Comparison of ENCODE assay signal across 9 mouse cellular contexts in genomic region chr11:67518985-67519384, GRCm38 (mm10).
DNase-seq lines count a peak whose midpoint lies in the region; ATAC-seq lines count a peak whose summit lies in the region.
"Had no signal": no experiment of that assay in that cellular context is flagged by ENCODE, and none has a peak within 500 bp of the region (broad histone marks: within the 10 kb centered on the region; RNA-seq: fewer than 3 reads in every experiment).

No protein-coding gene starts in this region.

- H3K9me3 ChIP-seq in limb, embryonic 15.5 days, result no peaks in the 10 kb centered on the region
- H3K9me3 ChIP-seq in limb, embryonic 10.5 days (replicated peaks), result no peaks in the 10 kb centered on the region

- H3K9ac ChIP-seq in limb, embryonic 15.5 days, result no peak overlapping the region

- H3K27me3 ChIP-seq in limb, embryonic 15.5 days, result no peaks in the 10 kb centered on the region
- H3K27me3 ChIP-seq in limb, embryonic 10.5 days (ENCODE audit: low read depth, poor library complexity, severe bottlenecking), result no peaks in the 10 kb centered on the region

- H3K4me1 ChIP-seq in limb, embryonic 15.5 days, result peaks cover 20% of the 10 kb centered on the region
- peaks cover 16% of the 10 kb centered on the region for H3K4me1 ChIP-seq in limb, embryonic 10.5 days

- H3K4me2 ChIP-seq in limb, embryonic 15.5 days, result no peak overlapping the region

- no peak for DNase-seq in limb, embryonic 10.5 days (ENCODE audit: low spot score)
- peak; percentile 48 to 64 for DNase-seq in cerebellum, postnatal 4 days (ENCODE audit: low spot score in 2 of 2)
- DNase-seq in left cerebral cortex, adult 18-20 months (ENCODE audit: low spot score in 2 of 2), result peak; percentile 39 to 40
- DNase-seq in telencephalon, adult 2 months (ENCODE audit: low read depth, low spot score), result peak; percentile 68
- no peak for DNase-seq in lung, adult 18-20 months
- no peak for DNase-seq in adrenal gland, adult (ENCODE audit: inconsistent age in 2 of 2, low spot score in 1 of 2)
- DNase-seq: adrenal gland, postnatal 25 days had no signal

- ATAC-seq in limb, embryonic 15.5 days (ENCODE audit: insufficient number of reproducible peaks, low FRiP score, low TSS enrichment, low read depth), result 0 out of 2 replicates have a peak, but pooled peaks have one; percentile 21
- ATAC-seq: lung, postnatal 0 days had no signal

- H3K27ac ChIP-seq in limb, embryonic 15.5 days, result no peak overlapping the region
- H3K27ac ChIP-seq in limb, embryonic 10.5 days, result no peak overlapping the region

- WGBS in limb, embryonic 15.5 days, result 80% methylated on average over 8 of the region's 8 CpGs
- WGBS in limb, embryonic 10.5 days, result 85% methylated on average over 8 of the region's 8 CpGs

- no peaks in the 10 kb centered on the region for H3K36me3 ChIP-seq in limb, embryonic 15.5 days
- no peaks in the 10 kb centered on the region for H3K36me3 ChIP-seq in limb, embryonic 10.5 days

- H3K4me3 ChIP-seq in limb, embryonic 15.5 days, result no peak overlapping the region
- H3K4me3 ChIP-seq in limb, embryonic 10.5 days, result no peak overlapping the region

Comparison
In these comparisons a context has a peak if more than half of its experiments do, and no peak if none do; other contexts are left out.
1. DNase-seq: peak in cerebellum, postnatal 4 days (2 of 2), left cerebral cortex, adult 18-20 months (2 of 2) and telencephalon, adult 2 months (single experiment); none in limb, embryonic 10.5 days (single experiment), lung, adult 18-20 months (0 of 2) and adrenal gland, adult (0 of 2).